Mouse (Mus musculus) heart, adult 18-20 months (tissue): ENCODE results near the gene Myl9. TPM values are rescaled to one million over a fixed set of nuclear protein-coding genes. Genes with fewer than 3 reads are reported as not detected.

Source experiments
- total RNA-seq, 2 experiments: library from RNA; stranded (reverse); gene quantifications; 2 replicates each; pipeline ENCODE4 v1.2.3; 2021

Myl9 gene
- total RNA-seq, 2 experiments from 2014 or later = 70.9 to 74.6 TPM

Other genes starting within 250 kb of the Myl9 start
- 10 to 100 TPM; 23.3 to 24.1 TPM for gene Aar2, start 227.8 kb upstream of the Myl9 start, total RNA-seq
- gene Dlgap4, start 161.7 kb upstream of the Myl9 start, total RNA-seq = 10 to 100 TPM; 31.7 to 36.7 TPM
- under 1 TPM; 0.37 to 0.44 TPM for gene Tgif2, start 64.6 kb downstream of the Myl9 start, total RNA-seq
- under 1 TPM; 0.49 to 0.60 TPM for gene 4930518I15Rik, start 82.5 kb downstream of the Myl9 start, total RNA-seq
- 100 to 1,000 TPM; 110 to 113 TPM for gene Rab5if, start 87.7 kb downstream of the Myl9 start, total RNA-seq
- under 1 TPM in 1 of 2 experiments, not detected in 1; 0.31 TPM for gene Sla2, start 111.8 kb downstream of the Myl9 start, total RNA-seq
- gene Ndrg3, start 216.6 kb downstream of the Myl9 start, total RNA-seq = 10 to 100 TPM; 17.7 to 23.7 TPM
- gene Dsn1, start 231.7 kb downstream of the Myl9 start, total RNA-seq = 1 to 10 TPM; 1.7 to 2.3 TPM